Mouse (Mus musculus) cortical plate, adult 2 months (tissue): ENCODE measurements at regions not wholly inside any gene's neighbourhood (a gene's known extent, or its start where the extent isn't known, plus 50 kb on each side); places are given as distances from the start of the nearest gene placed in this dataset.

Experiments
- CTCF ChIP-seq: fragments of 200-500 bp; IDR thresholded peaks from 2 replicates; pipeline ENCODE4 v1.5.1; 2011; ENCODE audit warnings: mild to moderate bottlenecking, control low read depth, low read length; ENCODE audit not compliant: insufficient read depth; ENCODE audit errors: extremely low read depth
- POLR2A ChIP-seq: fragments of 200-500 bp; IDR thresholded peaks from 2 replicates; pipeline ENCODE4 v1.6.1; 2011; ENCODE audit warnings: mild to moderate bottlenecking, low read length, control low read depth; ENCODE audit not compliant: insufficient read depth; ENCODE audit errors: extremely low read depth

DNA sequence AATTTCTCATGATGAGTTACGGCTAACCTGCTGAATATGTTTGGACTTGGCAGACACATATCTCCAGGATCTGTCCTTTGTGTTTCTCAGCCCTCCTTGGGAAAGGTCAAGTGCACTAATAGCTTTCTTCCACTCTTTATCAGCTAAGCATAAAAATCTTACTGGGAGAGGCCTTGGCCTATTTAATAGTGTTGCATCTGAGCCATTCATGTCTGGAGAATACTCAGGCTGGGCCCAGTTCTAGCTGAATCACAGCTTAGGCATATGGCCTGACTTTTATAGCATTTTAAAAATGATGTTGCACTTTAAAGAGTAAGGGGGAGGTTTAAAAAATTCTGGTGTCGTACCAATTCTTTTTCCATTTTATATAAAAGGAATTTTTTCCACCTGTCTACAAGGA, 166.4 kb upstream of the Tas2r134 start:
- TF ChIP-seq POLR2A (no peak), CTCF (no peak)
